Mouse (Mus musculus) inflammation-experienced regulatory T-cells (primary cell): ENCODE measurements around the gene Atp8b4. TPM values are rescaled to one million over a fixed set of nuclear protein-coding genes. Genes with fewer than 3 reads are reported as not detected.

Experiments used
- polyA plus RNA-seq, 2 experiments: library from polyadenylated mRNA; unstranded; fragments of 100-300 nt; shearing (Covaris generic); gene quantifications; one replicate each; pipeline ENCODE4 v1.2.1; 2017

Gene Atp8b4
- polyA plus RNA-seq: 10 to 100 TPM in 1 of 2 experiments, under 1 TPM in 1; 0.60 to 12.3 TPM

GRCm38 (mm10) chr2:126500521-126500920 lies at the start of gene Atp8b4:
TSS of gene Atp8b4 (minus strand) at chr2:126500674.

Other genes with a start within 250 kb of the Atp8b4 start
- under 1 TPM; 0.31 to 0.76 TPM for gene Slc27a2, start 51.7 kb upstream of the Atp8b4 start, polyA plus RNA-seq
- 1 to 10 TPM in 1 of 2 experiments, under 1 TPM in 1; 0.51 to 3.6 TPM for gene Hdc, start 118.6 kb upstream of the Atp8b4 start, polyA plus RNA-seq
- gene Gabpb1, start 175.7 kb upstream of the Atp8b4 start, polyA plus RNA-seq: 10 to 100 TPM; 72.0 to 72.3 TPM
- 10 to 100 TPM; 47.0 to 56.6 TPM for gene Usp8, start 206.7 kb upstream of the Atp8b4 start, polyA plus RNA-seq